In the genomic region with DNA sequence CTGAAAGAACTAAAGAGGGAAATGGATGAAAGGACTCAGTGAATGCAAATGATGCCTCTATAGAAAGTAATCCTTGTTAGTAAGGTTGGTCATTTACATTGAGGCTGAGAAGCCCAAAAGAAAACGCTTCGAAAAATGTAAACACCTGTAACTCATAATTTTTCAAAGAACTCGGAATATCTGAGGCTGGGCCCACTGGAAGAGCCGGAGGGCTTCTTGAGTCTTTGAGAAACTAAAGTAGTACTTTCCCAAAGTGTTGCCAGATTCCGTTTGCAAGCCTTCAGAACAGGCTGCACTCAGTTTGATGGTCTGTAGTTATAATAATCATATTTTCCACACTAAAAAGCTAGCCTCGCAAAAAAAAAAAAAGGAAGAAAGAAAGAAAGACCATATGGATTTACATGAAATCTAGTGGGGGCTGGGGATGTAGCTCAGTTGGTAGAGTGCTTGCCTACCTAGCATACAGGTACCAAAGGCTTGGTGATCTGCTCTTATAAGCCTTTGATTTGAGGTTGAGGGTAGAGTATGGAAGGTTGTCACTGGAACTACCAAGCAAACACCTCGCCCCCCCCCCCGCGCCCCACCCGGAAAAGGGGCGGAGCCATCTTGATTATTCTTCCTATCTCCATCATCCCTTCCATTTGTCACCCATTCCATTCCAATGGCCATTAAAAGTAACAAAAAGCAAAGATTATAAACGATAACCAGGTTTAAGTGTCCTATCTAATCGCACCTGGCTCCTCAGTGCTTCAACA, we compare ENCODE assay signal across 8 mouse cellular contexts. TPM values are rescaled to one million over a fixed set of nuclear protein-coding genes. Genes with fewer than 3 reads are reported as not detected.
DNase-seq lines count a peak whose midpoint lies in the region; ATAC-seq lines count a peak whose summit lies in the region.

Ndufs4 (minus strand) TSS at position 48 of the 755 bp plus-strand sequence.

- no peak for DNase-seq in lung, postnatal 36 days
- DNase-seq in adrenal gland, postnatal 36 days, result no peak
- DNase-seq in gastrocnemius, postnatal 25 days, result no peak
- no peak for DNase-seq in right cerebral cortex, adult 2 months (ENCODE audit: low spot score in 2 of 2)
- DNase-seq in testis, postnatal 10 days (ENCODE audit: low spot score), result no peak

- no peak for ATAC-seq in lung, embryonic 16.5 days (ENCODE audit: low read depth)
- ATAC-seq in intestine, embryonic 15.5 days, result 0 out of 2 replicates have a peak, but pooled peaks have one; percentile 24
- peak; percentile 24; the same call in 1 of the 2 replicates for ATAC-seq in megakaryocyte-erythroid progenitor cell, adult 5-6 weeks (replicated peaks; ENCODE audit: low FRiP score, low TSS enrichment, poor library complexity, severe bottlenecking)

- no peaks in the 10 kb centered on the region for H3K36me3 ChIP-seq in lung, embryonic 16.5 days (ENCODE audit: control insufficient read depth, insufficient read depth, low read length)
- no peaks in the 10 kb centered on the region for H3K36me3 ChIP-seq in intestine, embryonic 15.5 days

- peak within 1 kb of the TSS; percentile 77 for H3K9ac ChIP-seq in lung, embryonic 16.5 days (ENCODE audit: low read length)
- H3K9ac ChIP-seq in intestine, embryonic 15.5 days, result peak within 1 kb of the TSS; percentile 78

- peaks cover 9% of the 10 kb centered on the region; the same call in 1 of the 2 replicates for H3K4me1 ChIP-seq in lung, embryonic 16.5 days (replicated peaks; ENCODE audit: control insufficient read depth, insufficient read depth, low read length)
- H3K4me1 ChIP-seq in intestine, embryonic 15.5 days (replicated peaks), result peaks cover 7% of the 10 kb centered on the region; the same call in 1 of the 2 replicates

- H3K27me3 ChIP-seq in lung, embryonic 16.5 days (ENCODE audit: control insufficient read depth, insufficient read depth, low read depth, low read length), result no peaks in the 10 kb centered on the region
- no peaks in the 10 kb centered on the region for H3K27me3 ChIP-seq in intestine, embryonic 15.5 days (replicated peaks)

- H3K9me3 ChIP-seq in lung, embryonic 16.5 days (ENCODE audit: control insufficient read depth, low read length), result no peaks in the 10 kb centered on the region
- no peaks in the 10 kb centered on the region for H3K9me3 ChIP-seq in intestine, embryonic 15.5 days

- peak within 1 kb of the TSS; percentile 79 for H3K4me3 ChIP-seq in lung, embryonic 16.5 days (ENCODE audit: low read length)
- peak within 1 kb of the TSS; percentile 84 for H3K4me3 ChIP-seq in intestine, embryonic 15.5 days (replicated peaks)

- WGBS in lung, embryonic 16.5 days, result 39% methylated on average over 13 of the region's 13 CpGs
- WGBS in intestine, embryonic 15.5 days, result 36% methylated on average over 13 of the region's 13 CpGs

- H3K4me2 ChIP-seq in lung, embryonic 16.5 days (ENCODE audit: low read depth, low read length), result peak within 1 kb of the TSS; percentile 79
- peak within 1 kb of the TSS; percentile 65 for H3K4me2 ChIP-seq in intestine, embryonic 15.5 days (replicated peaks)

- peak within 1 kb of the TSS; percentile 14; the same call in 1 of the 2 replicates for H3K27ac ChIP-seq in lung, embryonic 16.5 days (ENCODE audit: low read length)
- peak within 1 kb of the TSS; percentile 72 for H3K27ac ChIP-seq in intestine, embryonic 15.5 days

RNA-seq across cellular contexts. Expression of gene Ndufs4, which starts in this region (rescaled TPM):
- 248 and 266 TPM in 2 replicates for polyA plus RNA-seq in lung, embryonic 16.5 days (2015; fragmentation: Nextera tagmentation; extraction: Ambion mirVana)
- 100 to 1,000 TPM; 228 to 263 TPM for total RNA-seq in adrenal gland, postnatal 36 days (2021)
- 100 to 1,000 TPM; 347 to 361 TPM for total RNA-seq in gastrocnemius, postnatal 25 days (2021)
- 312 and 315 TPM in 2 replicates for polyA plus RNA-seq in intestine, embryonic 15.5 days (2015; fragmentation: Nextera tagmentation; extraction: Ambion mirVana)
- 142 and 143 TPM in 2 replicates for total RNA-seq in megakaryocyte-erythroid progenitor cell, adult 5-6 weeks (2014; fragmentation: Nextera tagmentation)
- total RNA-seq in megakaryocyte-erythroid progenitor cell, adult 5-6 weeks (2017), result 146 and 202 TPM in 2 replicates
